Mouse (Mus musculus) v-Abl transformed pro-B cells (cell line): ENCODE data around the gene Unc79.

ENCODE experiments used
- in situ Hi-C, 2 experiments: fragments of 400-800 bp; cut with MboI; formaldehyde crosslinking; loops; one replicate each; pipeline ENCODE4 v1.15.1; 2025; ENCODE audit not compliant: unreplicated experiment in 2 of 2

The Unc79 gene

GRCm38 (mm10) chr12:103183057-103183456, 234.4 kb downstream of the Unc79 start:
- in situ Hi-C loops, result no loop called here

GRCm38 (mm10) chr12:103187020-103187419, 238.4 kb downstream of the Unc79 start:
- in situ Hi-C loops, result no loop called here

- in situ Hi-C loops, result no loop called here
These were observed 239.6 kb downstream of the Unc79 start for GRCm38 (mm10) chr12:103188223-103188622.

- in situ Hi-C loops, result no loop called here
These were observed 241.1 kb downstream of the Unc79 start for GRCm38 (mm10) chr12:103189771-103190170.

- in situ Hi-C loops, result no loop called here
These were observed 244.3 kb downstream of the Unc79 start for GRCm38 (mm10) chr12:103192996-103193395.

GRCm38 (mm10) chr12:103202592-103203544, 254.2 kb downstream of the Unc79 start:
- in situ Hi-C loops, result no loop called here

- in situ Hi-C loops, result no loop called here
These were observed 256.9 kb downstream of the Unc79 start for GRCm38 (mm10) chr12:103205561-103205960.

- in situ Hi-C loops, result no loop called here
These were observed 260.9 kb downstream of the Unc79 start for GRCm38 (mm10) chr12:103209581-103209980.

- in situ Hi-C loops, result no loop called here
These were observed 262.4 kb downstream of the Unc79 start for GRCm38 (mm10) chr12:103211078-103211477.

GRCm38 (mm10) chr12:103213591-103213990, 264.9 kb downstream of the Unc79 start:
- in situ Hi-C loops, result no loop called here

GRCm38 (mm10) chr12:103214270-103214669, 265.6 kb downstream of the Unc79 start:
- in situ Hi-C loops, result no loop called here

GRCm38 (mm10) chr12:103214797-103215196, 266.1 kb downstream of the Unc79 start:
- in situ Hi-C loops, result no loop called here

- in situ Hi-C loops, result no loop called here
These were observed 267.4 kb downstream of the Unc79 start for GRCm38 (mm10) chr12:103215877-103216610.

- in situ Hi-C loops, result no loop called here
These were observed 275.0 kb downstream of the Unc79 start for GRCm38 (mm10) chr12:103223671-103224070.

- in situ Hi-C loops, result no loop called here
These were observed 277.5 kb downstream of the Unc79 start for GRCm38 (mm10) chr12:103226121-103226520.

- in situ Hi-C loops, result no loop called here
These were observed 280.4 kb downstream of the Unc79 start for GRCm38 (mm10) chr12:103229058-103229457.
